Mouse (Mus musculus) CH12.LX (cell line): Measurements from ENCODE around the gene Arpc5l.

Experiments
- CTCF ChIP-seq, 2 experiments: IDR thresholded peaks in 1 of 2; conservative IDR thresholded peaks in 1 of 2; 2 replicates each; pipeline ENCODE4 v1.5.1; 2011 to 2012; ENCODE audit warnings: low read depth in 2 of 2, low read length in 2 of 2, improper control_type of control experiment in 1 of 2, inconsistent platforms in 1 of 2, mild to moderate bottlenecking in 1 of 2, moderate library complexity in 1 of 2
- E2F4 ChIP-seq: IDR thresholded peaks from 2 replicates; pipeline ENCODE4 v1.6.1; 2011; ENCODE audit warnings: low read depth, low read length, improper control_type of control experiment; ENCODE audit not compliant: insufficient replicate concordance
- EP300 ChIP-seq: IDR thresholded peaks from 2 replicates; pipeline ENCODE4 v1.6.1; 2011; ENCODE audit warnings: low read length, improper control_type of control experiment
- JUN ChIP-seq: IDR thresholded peaks from 2 replicates; pipeline ENCODE4 v1.6.1; 2011; ENCODE audit warnings: low read depth, mild to moderate bottlenecking, low read length, improper control_type of control experiment, moderate library complexity; ENCODE audit not compliant: insufficient read depth
- MAZ ChIP-seq: IDR thresholded peaks from 2 replicates; pipeline ENCODE4 v1.6.1; 2012; ENCODE audit warnings: low read depth, mild to moderate bottlenecking, inconsistent platforms, low read length, improper control_type of control experiment, moderate library complexity
- MYC ChIP-seq: IDR thresholded peaks from 2 replicates; pipeline ENCODE4 v1.6.1; 2011; ENCODE audit warnings: low read depth, mild to moderate bottlenecking, improper control_type of control experiment, low read length
- NRF1 ChIP-seq: IDR thresholded peaks from 2 replicates; pipeline ENCODE4 v1.6.1; 2014; ENCODE audit warnings: low read depth, mild to moderate bottlenecking, inconsistent platforms, low read length, improper control_type of control experiment, moderate library complexity
- TCF12 ChIP-seq: IDR thresholded peaks from 2 replicates; pipeline ENCODE4 v1.6.1; 2014; ENCODE audit warnings: low read depth, mild to moderate bottlenecking, inconsistent platforms, low read length, improper control_type of control experiment
- USF1 ChIP-seq: IDR thresholded peaks from 2 replicates; pipeline ENCODE4 v1.6.1; 2014; ENCODE audit warnings: low read depth, mild to moderate bottlenecking, inconsistent platforms, low read length, improper control_type of control experiment

DNA sequence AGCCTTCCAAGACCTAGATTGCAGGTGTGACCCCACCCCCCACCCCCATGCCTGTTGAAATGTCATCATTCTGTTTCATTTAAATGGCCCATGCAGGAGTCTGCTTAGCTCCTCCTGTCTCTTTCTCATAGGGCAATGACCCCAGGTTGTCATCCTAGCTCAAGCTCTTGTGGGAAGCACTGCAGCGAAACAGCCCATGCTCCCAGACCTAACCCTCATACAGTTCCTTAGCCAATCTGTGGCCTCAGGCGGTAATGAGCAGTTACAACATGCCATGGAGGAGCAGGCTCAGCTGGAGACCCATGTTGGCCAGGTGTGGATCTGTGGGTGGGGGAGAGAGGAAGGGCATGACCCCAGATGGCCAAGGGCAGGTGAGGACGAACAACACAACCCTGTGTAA is 30.0 kb upstream of the Arpc5l start:
- no peak for TF ChIP-seq NRF1
- TF ChIP-seq MAZ = no peak
- TF ChIP-seq USF1 = no peak
- TF ChIP-seq EP300 = no peak
- no peak for TF ChIP-seq E2F4
- TF ChIP-seq JUN = no peak
- no peak for TF ChIP-seq CTCF (conservative IDR thresholded peaks at IDR 0.05 in 1 of 2, IDR thresholded peaks at IDR 0.05 in 1 of 2; ENCODE audit: low read depth in 2 of 2, low read length in 2 of 2)
- TF ChIP-seq TCF12 = no peak
- no peak for TF ChIP-seq MYC
